Mouse (Mus musculus): Measurements from ENCODE around the gene Olfr1358. TPM values are rescaled to one million over a fixed set of nuclear protein-coding genes. Genes with fewer than 3 reads are reported as not detected.
A peak's percentile ranks its signal among the peaks of the same experiment; 100 is the strongest.
"Not testable (repeated sequence)": the region's sequence is repeated elsewhere in the genome, so short reads cannot be mapped to it uniquely, and the experiment has no call there.

Gene Olfr1358
- total RNA-seq (2021): not detected

- DNase-seq (ENCODE audit: extremely low spot score in 1 of 2, low spot score in 2 of 2): no peak
- intact Hi-C loops (cut with DNase I): loop anchor here (10.0 kb wide), 1 partner anchor 88 kb away; no protein-coding TSS in a partner anchor
Observed at GRCm38 (mm10) chr10:78517128-78517527, at the start of gene Olfr1358. Gene Olfr1358 (plus strand): TSS chr10:78517428.

GRCm38 (mm10) chr10:78467761-78468310 lies 49.4 kb upstream of the Olfr1358 start:
- intact Hi-C loops (cut with DNase I): no loop called here
- DNase-seq (ENCODE audit: extremely low spot score in 1 of 2, low spot score in 2 of 2): peak in 1 of 2 experiments; percentile 87

GRCm38 (mm10) chr10:78470582-78471313 lies 46.5 kb upstream of the Olfr1358 start:
- peak in 1 of 2 experiments; percentile 70 for DNase-seq (ENCODE audit: extremely low spot score in 1 of 2, low spot score in 2 of 2)
- intact Hi-C loops (cut with DNase I): no loop called here

GRCm38 (mm10) chr10:78472046-78472445 lies 45.2 kb upstream of the Olfr1358 start:
- intact Hi-C loops (cut with DNase I): no loop called here
- DNase-seq (ENCODE audit: extremely low spot score in 1 of 2, low spot score in 2 of 2): no peak

GRCm38 (mm10) chr10:78473434-78473833 lies 43.8 kb upstream of the Olfr1358 start:
- intact Hi-C loops (cut with DNase I): no loop called here
- DNase-seq (ENCODE audit: extremely low spot score in 1 of 2, low spot score in 2 of 2): no peak

GRCm38 (mm10) chr10:78474759-78475158 lies 42.5 kb upstream of the Olfr1358 start:
- intact Hi-C loops (cut with DNase I): no loop called here

GRCm38 (mm10) chr10:78476821-78477220 lies 40.4 kb upstream of the Olfr1358 start:
- no peak for DNase-seq (ENCODE audit: extremely low spot score in 1 of 2, low spot score in 2 of 2)
- intact Hi-C loops (cut with DNase I): no loop called here

More at GRCm38 (mm10) chr10:78474759-78475158, 42.5 kb upstream of the Olfr1358 start:
- DNase-seq (ENCODE audit: extremely low spot score in 1 of 2, low spot score in 2 of 2): no peak

- intact Hi-C loops (cut with DNase I): no loop called here
- no peak for DNase-seq (ENCODE audit: extremely low spot score in 1 of 2, low spot score in 2 of 2)
Observed at GRCm38 (mm10) chr10:78480954-78481927, 36.0 kb upstream of the Olfr1358 start.

- intact Hi-C loops (cut with DNase I): no loop called here
- DNase-seq (ENCODE audit: extremely low spot score in 1 of 2, low spot score in 2 of 2): peak in 1 of 2 experiments; percentile 70
Observed at GRCm38 (mm10) chr10:78481928-78482499, 35.2 kb upstream of the Olfr1358 start.

- intact Hi-C loops (cut with DNase I); DNase-seq (ENCODE audit: extremely low spot score in 1 of 2, low spot score in 2 of 2): not testable (repeated sequence)
Observed at GRCm38 (mm10) chr10:78485369-78485768, 31.9 kb upstream of the Olfr1358 start.

GRCm38 (mm10) chr10:78486871-78487270 lies 30.4 kb upstream of the Olfr1358 start:
- no peak for DNase-seq (ENCODE audit: extremely low spot score in 1 of 2, low spot score in 2 of 2)
- intact Hi-C loops (cut with DNase I): no loop called here

- peak; percentile 63 to 87 for DNase-seq (ENCODE audit: extremely low spot score in 1 of 2, low spot score in 2 of 2)
Observed at GRCm38 (mm10) chr10:78487431-78488086, 29.7 kb upstream of the Olfr1358 start.

GRCm38 (mm10) chr10:78502986-78503733 lies 14.1 kb upstream of the Olfr1358 start:
- no peak for DNase-seq (ENCODE audit: extremely low spot score in 1 of 2, low spot score in 2 of 2)
- intact Hi-C loops (cut with DNase I): no loop called here

More at GRCm38 (mm10) chr10:78487431-78488086, 29.7 kb upstream of the Olfr1358 start:
- intact Hi-C loops (cut with DNase I): no loop called here

GRCm38 (mm10) chr10:78519792-78520191 lies 2.6 kb downstream of the Olfr1358 start:
- intact Hi-C loops (cut with DNase I): loop anchor here (10.0 kb wide), 1 partner anchor 85 kb away; no protein-coding TSS in a partner anchor
- no peak for DNase-seq (ENCODE audit: extremely low spot score in 1 of 2, low spot score in 2 of 2)

- intact Hi-C loops (cut with DNase I): no loop called here
Observed at GRCm38 (mm10) chr10:78520260-78521005, 3.2 kb downstream of the Olfr1358 start.

GRCm38 (mm10) chr10:78525071-78525470 lies 7.8 kb downstream of the Olfr1358 start:
- DNase-seq (ENCODE audit: extremely low spot score in 1 of 2, low spot score in 2 of 2); intact Hi-C loops (cut with DNase I): not testable (repeated sequence)

More at GRCm38 (mm10) chr10:78520260-78521005, 3.2 kb downstream of the Olfr1358 start:
- DNase-seq (ENCODE audit: extremely low spot score in 1 of 2, low spot score in 2 of 2): peak in 1 of 2 experiments; percentile 21

- intact Hi-C loops (cut with DNase I): no loop called here
- DNase-seq (ENCODE audit: extremely low spot score in 1 of 2, low spot score in 2 of 2): no peak
Observed at GRCm38 (mm10) chr10:78525511-78525910, 8.3 kb downstream of the Olfr1358 start.
